Mouse (Mus musculus): ENCODE data around the gene Rps6ka2. TPM values are rescaled to one million over a fixed set of nuclear protein-coding genes. Genes with fewer than 3 reads are reported as not detected.

The Rps6ka2 gene
- total RNA-seq, 2 experiments from 2014 or later: 49.8 to 56.0 TPM

DNA sequence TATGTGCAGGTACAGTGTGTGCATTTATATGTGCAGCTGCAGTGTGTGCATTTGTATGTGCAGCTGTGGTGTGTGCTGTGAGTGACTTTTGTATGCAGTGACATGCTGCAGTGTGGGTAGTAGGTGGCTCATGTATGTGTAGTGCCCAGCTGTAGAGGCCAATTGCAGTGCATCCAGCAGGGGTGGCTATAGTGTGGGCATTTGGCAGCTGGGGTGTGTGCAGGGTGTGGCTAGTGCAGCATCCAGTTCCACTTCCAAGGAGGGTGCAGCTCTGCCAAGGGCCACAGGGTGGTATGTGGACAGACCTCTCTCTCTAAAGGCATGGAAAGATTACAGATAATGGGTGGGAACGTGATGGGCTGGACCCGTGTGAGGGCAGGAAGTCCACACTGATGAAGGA, 43.3 kb downstream of the Rps6ka2 start:
- DNase-seq (ENCODE audit: low spot score in 2 of 2): no peak

DNA sequence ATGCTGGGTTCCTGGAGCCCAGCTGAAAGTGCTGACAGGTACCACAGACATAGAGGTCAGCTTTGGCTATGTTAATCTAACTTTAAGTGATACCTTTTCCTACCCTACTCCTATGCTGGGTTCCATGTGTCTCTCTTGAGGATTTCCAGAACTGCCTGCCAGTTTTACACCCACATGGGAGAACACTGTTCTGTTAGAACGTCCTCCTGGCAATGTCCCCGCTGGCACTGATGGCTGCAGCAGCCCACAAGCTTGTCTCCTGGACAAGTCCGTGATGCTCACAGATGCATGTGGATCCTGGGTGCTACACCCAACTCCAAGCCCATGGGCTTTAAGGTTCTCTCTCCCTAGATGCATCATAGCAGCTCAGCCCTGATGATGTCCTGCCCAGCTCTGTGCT, 44.1 kb downstream of the Rps6ka2 start:
- intact Hi-C loops (cut with DNase I): no loop called here
- peak; percentile 87 to 96 for DNase-seq (ENCODE audit: low spot score in 2 of 2)

More for the DNA sequence above, 43.3 kb downstream of the Rps6ka2 start:
- intact Hi-C loops (cut with DNase I): no loop called here

DNA sequence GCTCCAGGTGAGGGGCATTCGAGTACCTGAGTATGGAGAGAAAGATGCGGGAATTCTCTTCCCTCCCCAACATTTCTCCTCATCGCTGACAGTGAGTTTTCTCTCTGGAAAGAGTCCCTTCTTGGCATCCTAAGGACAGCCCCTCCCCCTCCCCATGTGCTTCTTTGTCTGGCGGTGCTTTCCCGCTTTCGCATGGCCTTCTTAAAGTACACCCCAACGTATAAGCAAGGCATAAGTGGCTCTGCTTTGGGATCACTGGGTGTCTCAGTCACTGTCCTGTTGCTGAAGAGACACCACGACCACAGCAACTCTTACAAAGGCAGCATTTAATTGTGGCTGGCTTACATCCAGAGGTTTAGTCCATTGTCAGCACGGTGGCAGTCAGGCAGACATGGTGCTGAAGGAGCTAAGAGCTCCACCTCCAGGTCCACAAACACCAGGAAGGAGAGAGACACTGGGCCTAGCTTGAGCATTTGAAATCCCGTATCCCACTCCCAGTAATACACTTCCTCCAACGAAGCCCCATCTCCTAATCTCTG, 47.9 kb downstream of the Rps6ka2 start:
- intact Hi-C loops (cut with DNase I): no loop called here
- peak in 1 of 2 experiments; percentile 29 for DNase-seq (ENCODE audit: low spot score in 2 of 2)

DNA sequence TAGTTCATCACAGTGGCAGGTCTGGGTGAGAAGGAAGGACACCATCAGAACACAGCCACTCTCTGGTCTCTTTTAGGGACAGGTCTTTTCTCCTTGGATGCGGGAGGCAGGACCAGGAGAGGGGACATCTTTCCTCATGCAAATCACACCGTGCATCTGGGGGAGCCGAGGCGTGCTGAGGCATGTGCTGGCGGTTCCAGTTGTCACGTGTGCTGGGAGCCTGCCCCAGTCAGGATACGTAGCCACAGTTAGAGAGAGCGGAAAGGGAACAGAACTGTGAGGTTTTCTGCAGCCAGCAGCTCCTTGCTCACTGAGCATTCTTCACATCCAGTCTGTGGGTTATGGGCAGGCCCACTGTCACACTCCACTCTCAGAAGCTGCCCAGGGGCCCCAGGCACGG, 48.5 kb downstream of the Rps6ka2 start:
- DNase-seq (ENCODE audit: low spot score in 2 of 2): peak in 1 of 2 experiments; percentile 61
- intact Hi-C loops (cut with DNase I): no loop called here

DNA sequence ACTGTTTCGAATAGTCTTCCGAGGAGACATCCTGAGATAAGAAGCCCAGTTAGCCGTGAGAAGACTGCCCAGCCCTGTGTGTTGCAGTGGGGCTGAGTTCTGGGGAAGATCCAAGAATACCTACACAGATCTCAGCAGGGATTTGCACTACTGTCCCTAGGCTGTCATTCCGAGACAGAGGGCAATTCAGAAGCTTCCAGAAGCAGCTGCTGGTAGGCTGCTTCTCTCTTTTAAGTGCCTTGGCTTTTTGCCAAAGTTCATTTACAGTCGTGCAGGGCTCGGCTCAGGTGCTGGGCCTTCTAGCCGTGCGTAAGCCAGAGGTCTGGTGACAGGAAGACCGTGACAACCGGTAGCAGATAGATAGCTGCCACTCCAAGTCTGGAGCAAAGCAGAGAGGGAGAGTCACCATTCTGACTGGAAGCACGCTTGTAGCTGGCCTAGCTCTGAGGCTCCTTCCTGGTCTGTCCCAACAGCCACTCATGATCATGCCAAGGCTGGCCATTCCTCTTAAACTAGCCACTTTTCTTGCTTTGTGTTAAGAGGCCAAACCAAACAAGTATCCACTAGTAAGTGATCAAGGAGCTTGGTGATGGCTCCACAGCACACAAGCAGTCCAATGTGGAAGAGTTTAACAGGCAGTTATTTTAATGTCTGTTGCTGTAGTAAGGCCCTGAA, 49.3 kb downstream of the Rps6ka2 start:
- intact Hi-C loops (cut with DNase I): no loop called here
- DNase-seq (ENCODE audit: low spot score in 2 of 2): peak in 1 of 2 experiments; percentile 36

DNA sequence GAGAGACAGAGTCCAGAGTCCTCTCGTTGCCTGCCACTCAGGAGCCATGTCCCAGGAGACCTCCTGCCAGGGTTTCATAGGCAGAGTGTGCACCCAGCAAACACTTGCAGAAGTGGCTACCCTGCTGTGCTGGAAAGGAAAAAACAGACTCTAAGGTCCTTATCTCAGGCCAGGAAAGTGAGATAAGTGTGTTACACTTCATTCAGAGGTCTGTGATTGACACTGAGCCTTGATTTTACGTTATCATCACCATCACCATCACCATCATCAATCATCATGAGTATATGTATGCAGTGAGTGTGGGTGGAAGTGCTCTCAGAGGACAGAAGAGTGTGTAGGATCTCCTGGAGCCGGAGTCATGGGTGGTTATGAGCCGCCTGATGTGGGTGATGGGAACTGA, 51.4 kb downstream of the Rps6ka2 start:
- intact Hi-C loops (cut with DNase I): no loop called here
- no peak for DNase-seq (ENCODE audit: low spot score in 2 of 2)

DNA sequence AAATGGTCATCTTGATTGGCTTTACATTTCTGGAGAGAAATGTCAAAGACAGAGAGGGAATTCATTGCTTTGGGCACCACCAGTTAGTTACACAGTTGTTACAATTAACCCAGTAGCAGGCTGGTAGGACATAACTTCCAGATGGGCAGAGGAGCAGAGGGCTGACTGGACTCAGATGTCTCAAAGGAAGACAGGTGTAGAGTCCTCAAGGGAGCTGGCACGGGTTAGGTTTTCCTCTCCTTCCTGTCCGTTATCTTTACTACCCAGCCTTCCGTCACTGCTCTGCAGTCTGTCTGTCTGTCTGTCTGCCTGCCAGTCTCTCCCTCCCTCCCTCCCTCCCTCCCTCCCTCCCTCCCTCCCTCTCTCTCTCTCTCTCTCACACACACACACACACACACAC, 52.3 kb downstream of the Rps6ka2 start:
- no peak for DNase-seq (ENCODE audit: low spot score in 2 of 2)
- intact Hi-C loops (cut with DNase I): no loop called here

DNA sequence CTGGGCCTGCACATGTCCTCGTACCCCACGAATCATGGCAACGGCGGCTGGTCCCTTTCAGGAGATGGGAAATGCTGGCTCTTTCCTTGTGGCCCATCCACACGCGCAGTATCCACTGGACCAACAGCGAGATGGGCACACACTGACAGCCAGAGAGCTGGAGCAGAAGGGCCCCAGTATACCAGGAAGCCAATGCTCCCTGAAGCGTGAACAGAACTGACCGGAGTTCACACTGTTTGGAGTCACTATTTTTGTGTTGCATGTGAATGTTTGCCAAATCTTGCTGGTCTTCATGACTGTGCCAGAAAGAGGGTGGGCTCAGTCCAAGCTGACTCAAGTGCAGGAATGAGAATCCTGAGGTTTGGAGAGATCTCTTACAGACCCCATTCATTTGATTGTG, 58.6 kb downstream of the Rps6ka2 start:
- intact Hi-C loops (cut with DNase I): no loop called here
- DNase-seq (ENCODE audit: low spot score in 2 of 2): no peak

DNA sequence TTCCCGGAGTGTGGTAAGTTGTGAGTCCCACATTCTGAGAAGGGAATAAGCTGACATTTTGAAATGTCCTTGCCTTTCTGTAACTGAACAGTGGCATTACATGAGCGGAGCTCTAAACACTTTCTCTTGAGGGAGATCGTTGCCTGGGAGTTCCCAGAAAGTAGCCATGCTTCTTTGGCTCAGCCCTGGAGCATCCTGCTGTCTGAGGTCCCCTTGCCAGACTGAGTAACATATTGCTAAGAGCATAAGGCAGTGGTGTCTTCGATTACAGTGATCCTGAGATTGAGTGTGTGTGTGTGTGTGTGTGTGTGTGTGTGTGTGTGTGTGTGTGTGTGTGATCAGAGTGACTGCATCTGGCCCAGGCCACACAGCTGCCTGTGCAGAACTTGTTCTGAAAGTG, 61.4 kb downstream of the Rps6ka2 start:
- intact Hi-C loops (cut with DNase I): no loop called here
- peak in 1 of 2 experiments; percentile 37 for DNase-seq (ENCODE audit: low spot score in 2 of 2)

DNA sequence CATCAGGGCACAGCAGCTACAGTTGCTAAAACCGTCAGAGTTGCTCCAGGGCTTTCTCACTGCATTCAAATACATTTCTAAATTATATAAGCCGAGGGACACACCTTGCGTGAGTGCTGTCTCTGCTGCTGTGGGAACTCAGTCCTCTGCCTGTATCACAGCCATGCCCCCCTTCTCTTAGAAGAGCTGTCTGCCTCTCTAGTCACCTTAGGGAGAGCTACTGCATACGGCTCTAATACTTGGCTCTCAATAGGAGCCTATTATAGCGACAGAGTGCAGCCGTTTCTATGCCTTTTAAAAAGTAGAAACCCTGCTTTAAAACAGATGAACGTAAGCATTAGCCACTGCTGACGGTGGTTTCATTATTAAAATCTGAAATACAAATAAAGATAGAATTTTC, 61.9 kb downstream of the Rps6ka2 start:
- DNase-seq (ENCODE audit: low spot score in 2 of 2): no peak
- intact Hi-C loops (cut with DNase I): no loop called here

DNA sequence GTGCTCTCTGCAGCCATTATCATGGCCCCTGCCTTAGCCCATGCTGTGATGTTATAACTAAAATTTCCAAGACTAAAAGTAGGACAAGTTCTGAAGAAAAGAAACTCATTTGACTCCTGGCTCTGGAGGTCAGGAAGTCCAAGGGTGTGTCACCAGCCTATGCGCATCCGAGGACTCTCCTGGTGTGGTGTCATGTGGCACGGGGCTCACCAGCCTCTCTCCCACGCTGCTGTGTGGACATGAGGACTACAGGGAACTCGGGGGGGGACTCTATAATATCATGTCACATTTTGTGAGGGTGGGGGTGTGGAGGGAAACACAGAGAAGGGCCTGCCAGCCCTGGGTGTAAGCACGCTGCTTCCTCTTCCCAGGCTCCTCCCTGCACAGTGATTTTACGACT, 62.5 kb downstream of the Rps6ka2 start:
- intact Hi-C loops (cut with DNase I): no loop called here
- no peak for DNase-seq (ENCODE audit: low spot score in 2 of 2)

DNA sequence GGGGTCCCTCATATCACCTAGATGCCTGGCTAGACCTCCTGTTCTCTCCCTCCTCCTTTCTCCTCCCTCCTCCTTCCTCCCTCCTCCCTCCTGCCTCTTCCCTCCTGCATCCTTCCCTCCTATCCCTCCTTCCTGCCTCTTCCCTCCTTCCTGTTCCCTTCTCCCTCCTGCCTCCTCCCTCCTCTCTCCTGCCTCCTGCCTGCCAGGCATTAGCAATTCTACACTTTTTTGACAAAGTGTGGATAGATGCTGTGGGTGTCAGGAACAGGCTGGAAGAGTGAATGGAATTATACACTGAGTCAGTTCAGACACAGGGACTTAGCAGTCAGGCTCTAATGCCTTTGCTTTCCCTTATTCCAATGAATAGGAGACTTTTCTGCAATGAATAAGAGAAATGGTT, 63.3 kb downstream of the Rps6ka2 start:
- intact Hi-C loops (cut with DNase I): no loop called here
- DNase-seq (ENCODE audit: low spot score in 2 of 2): peak; percentile 61 to 64

DNA sequence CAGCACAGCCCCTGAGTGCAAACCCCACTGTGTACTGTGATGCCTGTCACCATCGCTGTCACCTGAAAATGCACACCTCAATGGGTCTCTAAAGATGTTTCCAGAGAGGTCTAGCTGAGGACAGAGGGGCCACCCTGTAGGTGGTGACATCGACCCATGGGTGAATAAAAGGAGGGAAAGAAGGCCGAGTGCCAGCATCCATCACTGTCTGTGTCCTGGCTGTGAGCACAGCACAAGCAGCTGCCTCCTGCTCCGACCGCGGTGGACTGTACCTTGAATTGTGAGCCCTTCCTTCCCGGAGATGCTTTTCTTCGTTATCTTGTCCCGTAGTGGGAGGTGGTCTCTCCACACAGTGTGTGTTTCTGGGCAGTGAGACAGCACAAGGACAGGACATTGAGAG, 67.8 kb downstream of the Rps6ka2 start:
- no peak for DNase-seq (ENCODE audit: low spot score in 2 of 2)
- intact Hi-C loops (cut with DNase I): no loop called here

DNA sequence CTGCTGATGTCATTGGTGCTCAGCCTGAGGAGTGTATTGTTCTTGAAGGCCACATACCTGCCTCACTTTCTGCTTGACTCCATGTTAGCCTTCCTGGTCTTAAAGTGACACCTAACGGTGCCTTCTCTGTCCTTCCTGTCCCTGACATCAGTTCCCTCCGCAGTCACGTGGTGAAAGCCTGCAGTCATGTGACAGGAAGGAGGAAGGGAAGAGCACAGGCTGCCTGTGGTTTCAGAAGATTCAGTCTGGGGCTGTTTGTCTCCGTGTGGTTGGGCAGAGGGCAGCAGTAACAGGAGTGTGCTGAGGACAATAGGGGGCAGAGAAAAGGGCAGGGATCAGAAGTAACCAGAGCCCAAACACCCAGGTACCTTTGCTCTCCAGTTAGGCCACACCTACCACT, 68.9 kb downstream of the Rps6ka2 start:
- no peak for DNase-seq (ENCODE audit: low spot score in 2 of 2)

DNA sequence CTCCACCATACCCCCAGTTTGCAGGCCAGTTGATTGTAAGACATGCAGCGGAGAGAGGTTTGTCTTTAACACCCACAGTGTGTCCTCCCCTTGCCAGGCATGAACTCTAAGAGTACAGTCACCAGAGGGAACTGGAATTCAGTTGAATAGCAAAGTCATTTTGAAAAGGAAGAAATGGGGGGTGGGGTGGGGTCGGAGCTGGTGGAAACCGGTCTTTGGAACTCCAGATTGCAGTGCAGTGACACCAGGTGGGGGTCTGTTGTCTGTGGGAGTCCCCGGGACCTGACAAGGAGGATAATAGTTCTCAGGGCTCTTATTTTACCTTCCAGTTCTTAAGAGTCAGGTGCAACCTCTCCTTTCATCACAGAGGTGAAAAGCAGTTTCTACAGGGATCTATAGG, 70.6 kb downstream of the Rps6ka2 start:
- DNase-seq (ENCODE audit: low spot score in 2 of 2): no peak

More for the DNA sequence above, 68.9 kb downstream of the Rps6ka2 start:
- intact Hi-C loops (cut with DNase I): no loop called here

DNA sequence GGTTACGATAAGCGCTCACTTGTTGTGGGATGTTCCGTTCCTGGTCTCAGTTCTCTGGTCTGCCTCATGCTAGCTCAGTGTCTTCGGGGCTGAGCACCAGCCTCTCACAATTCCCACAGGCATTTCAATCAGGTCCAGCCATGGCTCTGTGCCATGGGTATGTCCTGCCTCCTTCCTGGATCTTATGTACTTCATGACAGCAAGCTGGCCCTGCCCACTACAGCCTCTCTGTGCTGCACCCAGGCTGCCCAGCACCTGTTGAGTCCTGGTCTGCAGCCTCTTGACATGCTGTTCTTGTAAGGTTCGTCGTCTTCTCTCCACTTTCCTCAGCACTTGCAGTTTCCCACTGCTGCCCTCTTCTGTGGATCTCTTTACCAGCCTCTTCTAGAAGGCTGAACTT, 75.2 kb downstream of the Rps6ka2 start:
- DNase-seq (ENCODE audit: low spot score in 2 of 2): no peak
- intact Hi-C loops (cut with DNase I): loop anchor here (10.0 kb wide), 1 partner anchor 50 kb away; no protein-coding TSS in a partner anchor

More for the DNA sequence above, 70.6 kb downstream of the Rps6ka2 start:
- intact Hi-C loops (cut with DNase I): loop anchor here (10.0 kb wide), 1 partner anchor 46 kb away; no protein-coding TSS in a partner anchor

DNA sequence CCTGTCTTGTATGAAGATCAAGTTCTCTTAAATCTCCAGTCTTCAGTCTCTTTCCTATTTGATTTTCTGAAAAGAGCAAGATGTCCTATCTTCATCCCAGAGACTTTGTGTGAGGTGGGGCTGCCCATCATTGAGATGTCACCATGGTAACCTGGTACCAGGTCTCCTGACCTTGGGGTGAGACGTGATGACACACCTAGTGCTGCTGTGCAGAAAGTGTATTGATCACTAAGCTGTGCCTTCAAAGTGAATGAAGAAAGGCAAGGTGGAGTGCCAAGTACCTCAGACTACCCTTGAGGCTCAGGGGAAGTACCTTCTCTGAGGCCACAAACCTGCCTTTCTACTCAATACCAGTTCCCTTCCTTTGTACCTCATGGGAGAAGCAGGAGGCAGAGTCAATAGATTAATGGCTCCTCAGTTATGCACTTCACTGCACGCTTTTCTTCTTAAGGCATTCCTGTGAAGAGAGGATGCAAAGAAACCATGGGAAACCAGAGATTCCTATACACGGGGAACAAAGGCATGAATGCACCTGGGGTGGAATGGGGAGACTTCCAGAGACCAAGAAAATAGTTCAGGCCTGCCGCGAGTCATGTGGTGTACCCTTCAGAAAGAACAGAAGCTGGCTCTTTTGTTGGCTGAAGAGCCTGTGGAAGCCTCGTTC, 77.1 kb downstream of the Rps6ka2 start:
- no peak for DNase-seq (ENCODE audit: low spot score in 2 of 2)
- intact Hi-C loops (cut with DNase I): loop anchor here (10.0 kb wide), 1 partner anchor 52 kb away; no protein-coding TSS in a partner anchor

DNA sequence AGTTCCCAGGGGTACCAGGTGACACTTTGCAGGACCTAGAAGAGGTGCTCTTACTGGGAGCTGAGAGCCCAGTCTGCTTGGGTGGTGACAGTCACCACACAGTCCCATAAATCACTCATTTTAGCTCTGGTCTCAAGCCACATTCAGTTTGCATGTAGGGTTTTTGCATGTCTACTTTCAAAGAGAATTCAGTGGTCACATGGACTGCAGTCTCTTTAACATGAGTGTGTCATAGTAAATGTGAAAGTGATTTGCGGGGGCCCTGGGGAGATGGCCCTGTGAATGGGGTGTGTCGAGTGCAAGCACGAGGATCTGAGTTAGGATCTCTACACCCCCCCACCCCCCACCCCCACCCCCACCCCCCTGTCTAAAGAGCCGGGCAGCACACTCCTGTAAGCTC, 80.5 kb downstream of the Rps6ka2 start:
- intact Hi-C loops (cut with DNase I): no loop called here
- no peak for DNase-seq (ENCODE audit: low spot score in 2 of 2)

DNA sequence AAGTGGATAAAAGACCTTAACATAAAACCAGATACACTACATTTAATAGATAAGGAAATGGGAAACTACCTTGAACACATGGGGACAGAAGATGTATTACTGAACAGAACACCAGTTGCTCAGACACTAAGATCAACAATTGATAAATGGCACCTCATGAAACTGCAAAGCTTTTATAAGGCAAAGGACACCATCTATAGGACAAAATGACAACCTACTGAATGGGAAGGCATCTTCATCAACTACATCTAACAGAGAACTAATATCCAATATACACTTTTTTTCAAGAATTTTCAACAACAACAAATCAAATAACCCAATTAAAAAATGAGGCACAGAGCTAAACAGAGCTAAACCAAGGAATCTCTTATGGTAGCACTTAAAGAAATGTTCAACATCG, 87.3 kb downstream of the Rps6ka2 start:
- intact Hi-C loops (cut with DNase I): no loop called here
- DNase-seq (ENCODE audit: low spot score in 2 of 2): no peak

DNA sequence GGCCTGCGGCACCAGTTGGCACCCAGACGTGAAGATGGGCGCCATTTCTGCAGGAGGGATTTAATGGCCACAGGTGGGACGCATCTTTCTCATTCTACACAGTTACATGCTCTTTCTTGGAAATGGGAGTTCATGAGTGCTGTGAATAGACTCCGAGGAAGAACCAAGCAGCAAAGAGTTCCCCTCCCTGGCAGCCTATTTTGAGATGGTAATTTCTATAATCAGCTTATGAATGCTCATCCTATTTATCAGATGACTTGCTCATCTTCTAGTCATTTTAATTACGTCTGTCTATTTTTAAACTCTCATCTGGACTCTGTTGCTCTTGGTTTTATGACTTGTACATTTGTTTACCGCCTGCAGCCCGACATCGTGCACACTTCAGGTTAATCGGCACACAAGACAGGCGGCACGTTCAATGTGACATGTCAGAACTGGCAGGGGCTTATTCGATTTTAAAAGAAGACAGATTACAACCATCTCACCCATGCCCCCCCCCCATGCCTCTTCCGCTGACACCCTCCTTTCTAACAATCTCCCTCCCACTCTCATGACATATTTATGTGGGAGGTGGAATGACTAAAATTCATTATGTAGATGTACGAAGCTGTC, 88.9 kb downstream of the Rps6ka2 start:
- DNase-seq (ENCODE audit: low spot score in 2 of 2): no peak
- intact Hi-C loops (cut with DNase I): no loop called here

Data from left cerebral cortex, postnatal 14 days (tissue).